Mouse (Mus musculus) lung, postnatal 0 days (tissue): ENCODE results near the gene Klf3.

Source experiments
- CTCF ChIP-seq: IDR thresholded peaks from 2 replicates; pipeline ENCODE4 v1.5.1; 2016; ENCODE audit warnings: antibody characterized with exemption, mild to moderate bottlenecking
- EP300 ChIP-seq: IDR thresholded peaks from 2 replicates; pipeline ENCODE4 v1.6.1; 2016; ENCODE audit warnings: antibody characterized with exemption, mild to moderate bottlenecking, control low read depth

DNA sequence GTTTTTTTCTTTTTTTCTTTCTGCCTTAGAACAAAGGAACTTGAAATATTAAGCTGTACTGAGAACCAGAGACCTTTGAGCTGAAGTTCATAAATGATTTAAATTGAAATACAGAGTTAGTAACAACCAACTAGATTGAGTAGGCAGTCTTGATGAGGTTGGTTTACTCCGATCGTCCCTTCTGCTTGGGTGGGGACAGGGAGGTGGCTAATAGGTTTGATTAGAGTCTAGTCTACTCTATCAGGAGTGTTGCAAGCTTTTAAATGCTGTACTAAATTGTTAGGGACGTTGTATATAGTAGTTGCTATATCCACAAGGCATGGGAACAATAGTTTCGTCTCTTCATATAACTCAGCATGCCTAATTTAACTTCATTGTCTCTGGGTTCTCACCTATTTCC, 4.4 kb downstream of the Klf3 start:
- no peak for TF ChIP-seq CTCF
- TF ChIP-seq EP300, result no peak
